Mouse (Mus musculus): ENCODE results near the gene Rhbdd2. TPM values are rescaled to one million over a fixed set of nuclear protein-coding genes. Genes with fewer than 3 reads are reported as not detected.
A peak's percentile ranks its signal among the peaks of the same experiment; 100 is the strongest.

Gene Rhbdd2
- polyA plus RNA-seq, 1 experiment from 2014 or later, result 55.9 TPM

DNA sequence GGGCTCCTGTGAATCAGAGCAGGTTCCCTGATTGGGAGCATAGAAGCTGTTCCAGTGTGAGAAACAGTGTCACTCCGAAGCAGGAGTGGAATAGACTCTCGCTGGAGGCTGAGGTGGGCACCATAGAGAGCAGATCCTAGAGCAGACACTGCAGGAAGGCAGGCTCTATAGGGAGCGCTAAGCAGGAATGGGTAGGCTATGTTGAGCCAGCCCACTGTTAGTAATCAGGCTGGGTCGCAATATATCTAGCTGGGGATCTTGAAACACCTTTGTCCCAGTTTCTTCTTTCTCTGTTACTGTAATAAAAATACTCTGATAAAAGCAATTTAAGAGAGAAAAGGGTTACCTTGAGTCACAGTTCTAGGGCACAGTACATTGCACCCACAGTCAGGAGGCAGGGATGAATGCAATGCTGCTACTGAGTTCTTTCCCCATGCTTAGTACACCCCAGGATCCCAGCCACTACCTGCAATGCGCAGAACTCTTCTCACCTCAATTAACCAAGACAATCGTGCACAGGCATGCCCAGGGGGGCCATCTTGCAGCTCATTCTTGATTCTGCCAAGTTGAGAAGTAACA is 48.6 kb downstream of the Rhbdd2 start:
- Histone ChIP-seq H3K9me3 (replicated peaks; ENCODE audit: low read length) (no peaks in the 10 kb centered on the region), H3K4me2 (ENCODE audit: low read length) (no peak overlapping the region), H3K27me3 (ENCODE audit: insufficient read depth, low read length) (no peaks in the 10 kb centered on the region), H3K9ac (ENCODE audit: low read depth, low read length) (no peak overlapping the region), H3K4me1 (replicated peaks; ENCODE audit: insufficient read depth, low read length) (no peaks in the 10 kb centered on the region), H3K36me3 (ENCODE audit: insufficient read depth, low read length) (no peaks in the 10 kb centered on the region), H3K27ac (no peak overlapping the region), H3K4me3 (replicated peaks; ENCODE audit: low read depth, low read length) (no peak overlapping the region)
- 82% methylated on average over 6 of the region's 6 CpGs for WGBS
- ATAC-seq (replicated peaks; ENCODE audit: low FRiP score, low read depth) (no peak), DNase-seq (ENCODE audit: low spot score) (no peak)
- no peak for TF ChIP-seq CTCF (IDR thresholded peaks at IDR 0.05; ENCODE audit: low read depth)

DNA sequence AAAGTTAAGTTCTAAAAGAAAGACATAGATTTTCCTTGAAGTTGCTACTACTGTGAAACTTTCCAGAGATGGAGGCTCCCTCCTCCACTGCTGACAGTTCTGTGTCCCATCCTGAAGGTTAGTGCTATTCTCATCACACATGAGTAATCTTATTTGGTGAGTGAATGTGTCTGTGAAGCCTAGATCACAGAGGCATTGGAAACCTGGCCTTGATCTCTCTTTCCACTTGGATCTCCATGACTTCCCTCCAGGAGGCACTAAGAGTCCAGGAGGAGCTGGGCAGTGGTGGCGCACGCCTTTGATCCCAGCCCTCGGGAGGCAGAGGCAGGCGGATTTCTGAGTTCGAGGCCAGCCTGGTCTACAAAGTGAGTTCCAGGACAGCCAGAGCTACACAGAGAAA is 49.6 kb downstream of the Rhbdd2 start:
- no peak overlapping the region for H3K4me2 ChIP-seq (ENCODE audit: low read length)
- ATAC-seq (replicated peaks; ENCODE audit: low FRiP score, low read depth), result no peak
- H3K4me3 ChIP-seq (replicated peaks; ENCODE audit: low read depth, low read length), result no peak overlapping the region

DNA sequence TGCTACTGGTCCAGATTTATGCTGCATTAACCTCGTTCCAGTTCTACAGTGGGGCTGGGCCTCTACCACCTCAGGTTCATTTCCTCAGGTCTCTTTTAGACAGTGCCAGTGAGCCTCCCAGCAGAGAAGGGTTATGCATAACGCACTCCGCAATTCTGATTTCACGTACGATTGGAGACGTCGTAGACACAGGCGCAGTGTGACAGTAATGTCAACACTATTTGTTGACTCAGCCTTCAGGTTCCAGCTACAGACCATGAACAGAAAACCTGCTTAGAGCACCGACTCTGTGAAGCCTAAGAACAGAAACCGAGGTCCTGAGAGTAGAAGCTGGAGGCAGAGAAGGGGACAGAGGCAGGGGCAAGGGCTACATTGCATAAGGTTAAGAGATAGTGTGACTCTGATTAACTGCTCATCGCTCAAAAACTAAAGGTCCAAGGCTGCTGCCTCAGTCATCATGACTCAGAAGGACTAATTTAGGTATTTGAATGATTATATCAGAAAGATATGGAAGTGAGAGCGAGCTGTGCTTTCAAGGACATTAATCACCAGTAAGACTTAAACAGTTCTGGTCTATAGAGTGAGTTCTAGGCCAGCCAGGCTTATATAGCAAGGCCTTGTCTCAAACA is 50.6 kb downstream of the Rhbdd2 start:
- no peak overlapping the region for H3K9ac ChIP-seq (ENCODE audit: low read depth, low read length)
- DNase-seq (ENCODE audit: low spot score), result no peak
- 72% methylated on average over 12 of the region's 12 CpGs for WGBS
- no peak overlapping the region for H3K4me3 ChIP-seq (replicated peaks; ENCODE audit: low read depth, low read length)
- no peak for ATAC-seq (replicated peaks; ENCODE audit: low FRiP score, low read depth)
- no peak overlapping the region for H3K27ac ChIP-seq
- no peaks in the 10 kb centered on the region for H3K9me3 ChIP-seq (replicated peaks; ENCODE audit: low read length)
- H3K27me3 ChIP-seq (ENCODE audit: insufficient read depth, low read length), result no peaks in the 10 kb centered on the region
- H3K4me1 ChIP-seq (replicated peaks; ENCODE audit: insufficient read depth, low read length), result 0 out of 2 replicates have a peak, but pooled peaks cover under 1% of the 10 kb centered on the region
- TF ChIP-seq CTCF (IDR thresholded peaks at IDR 0.05; ENCODE audit: low read depth), result no peak
- H3K36me3 ChIP-seq (ENCODE audit: insufficient read depth, low read length), result no peaks in the 10 kb centered on the region
- no peak overlapping the region for H3K4me2 ChIP-seq (ENCODE audit: low read length)

More for the DNA sequence above, 49.6 kb downstream of the Rhbdd2 start:
- Histone ChIP-seq H3K36me3 (ENCODE audit: insufficient read depth, low read length) (no peaks in the 10 kb centered on the region), H3K27ac (no peak overlapping the region), H3K9ac (ENCODE audit: low read depth, low read length) (no peak overlapping the region), H3K9me3 (replicated peaks; ENCODE audit: low read length) (no peaks in the 10 kb centered on the region), H3K27me3 (ENCODE audit: insufficient read depth, low read length) (no peaks in the 10 kb centered on the region), H3K4me1 (replicated peaks; ENCODE audit: insufficient read depth, low read length) (no peaks in the 10 kb centered on the region)
- no peak for DNase-seq (ENCODE audit: low spot score)
- 98% methylated on average over 5 of the region's 5 CpGs for WGBS
- TF ChIP-seq CTCF (IDR thresholded peaks at IDR 0.05; ENCODE audit: low read depth), result no peak

GRCm38 (mm10) chr5:135690401-135690800 is 58.0 kb downstream of the Rhbdd2 start:
- ATAC-seq (replicated peaks; ENCODE audit: low FRiP score, low read depth) (no peak), DNase-seq (ENCODE audit: low spot score) (no peak)
- Histone ChIP-seq H3K4me2 (ENCODE audit: low read length) (peak overlapping the region; percentile 97; the same call in 1 of the 2 replicates), H3K4me1 (replicated peaks; ENCODE audit: insufficient read depth, low read length) (0 out of 2 replicates have a peak, but pooled peaks cover 9% of the 10 kb centered on the region), H3K36me3 (ENCODE audit: insufficient read depth, low read length) (no peaks in the 10 kb centered on the region), H3K9ac (ENCODE audit: low read depth, low read length) (peak overlapping the region; percentile 28; the same call in 1 of the 2 replicates), H3K4me3 (replicated peaks; ENCODE audit: low read depth, low read length) (no peak overlapping the region), H3K9me3 (replicated peaks; ENCODE audit: low read length) (no peaks in the 10 kb centered on the region), H3K27me3 (ENCODE audit: insufficient read depth, low read length) (no peaks in the 10 kb centered on the region), H3K27ac (no peak overlapping the region)
- WGBS, result 67% methylated on average over 5 of the region's 5 CpGs
- TF ChIP-seq CTCF (IDR thresholded peaks at IDR 0.05; ENCODE audit: low read depth), result no peak

DNA sequence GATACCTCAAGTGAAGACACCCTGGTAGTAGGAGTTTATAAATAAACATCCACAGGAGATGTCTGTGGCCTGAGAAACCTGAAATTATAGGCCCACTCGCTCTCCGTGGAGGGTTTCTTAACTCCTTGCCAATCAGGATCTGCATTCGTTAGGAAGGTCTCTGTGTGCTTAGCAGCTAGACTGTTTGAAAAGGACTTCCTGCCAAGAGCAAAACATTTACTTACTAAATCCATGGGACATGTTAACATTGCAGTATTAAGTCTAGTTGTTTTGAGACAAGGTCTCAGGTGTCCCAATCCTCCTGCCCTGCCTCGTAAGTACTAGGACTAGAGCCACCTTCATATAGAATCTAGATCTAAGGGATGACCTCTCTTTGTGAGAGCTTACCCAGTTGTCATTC is 58.8 kb downstream of the Rhbdd2 start:
- WGBS, result 72% methylated on average over 4 of the region's 4 CpGs
- no peak for TF ChIP-seq CTCF (IDR thresholded peaks at IDR 0.05; ENCODE audit: low read depth)
- no peak for DNase-seq (ENCODE audit: low spot score)

DNA sequence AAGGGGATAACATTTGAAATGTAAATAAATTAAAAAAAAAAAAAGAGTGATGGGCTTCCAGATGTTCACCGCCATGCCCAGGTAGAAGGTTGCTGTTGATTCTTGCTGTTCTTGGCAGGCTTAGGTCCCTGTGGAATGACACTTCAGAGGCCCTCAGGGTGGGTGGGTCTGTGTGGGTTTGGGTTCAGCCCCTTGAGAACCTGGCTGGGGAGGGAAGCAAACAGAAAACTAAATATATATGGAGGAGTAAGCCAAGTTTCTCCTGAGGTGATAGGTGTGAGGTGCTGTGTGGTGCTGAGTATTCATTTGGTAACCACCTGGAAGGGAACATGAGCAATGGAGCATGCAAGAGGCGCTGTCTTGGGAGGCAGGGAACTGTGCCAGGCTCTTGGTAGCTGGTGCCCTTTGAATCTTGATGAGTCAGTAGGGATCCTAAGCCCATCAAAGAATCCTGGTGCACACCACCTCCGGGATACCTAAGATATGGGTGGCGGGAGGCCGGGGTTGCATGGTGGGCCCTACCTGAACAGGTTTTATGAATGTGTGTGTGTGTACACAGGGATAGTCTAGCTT is 60.9 kb downstream of the Rhbdd2 start:
- WGBS, result 81% methylated on average over 5 of the region's 5 CpGs
- TF ChIP-seq CTCF (IDR thresholded peaks at IDR 0.05; ENCODE audit: low read depth), result no peak
- no peaks in the 10 kb centered on the region for H3K36me3 ChIP-seq (ENCODE audit: insufficient read depth, low read length)
- ATAC-seq (replicated peaks; ENCODE audit: low FRiP score, low read depth), result no peak
- no peaks in the 10 kb centered on the region for H3K27me3 ChIP-seq (ENCODE audit: insufficient read depth, low read length)
- H3K9ac ChIP-seq (ENCODE audit: low read depth, low read length), result no peak overlapping the region
- H3K4me3 ChIP-seq (replicated peaks; ENCODE audit: low read depth, low read length), result no peak overlapping the region
- 0 out of 2 replicates have a peak, but pooled peaks cover 5% of the 10 kb centered on the region for H3K4me1 ChIP-seq (replicated peaks; ENCODE audit: insufficient read depth, low read length)
- no peak overlapping the region for H3K27ac ChIP-seq
- DNase-seq (ENCODE audit: low spot score), result no peak
- no peak overlapping the region for H3K4me2 ChIP-seq (ENCODE audit: low read length)
- no peaks in the 10 kb centered on the region for H3K9me3 ChIP-seq (replicated peaks; ENCODE audit: low read length)

More for the DNA sequence above, 58.8 kb downstream of the Rhbdd2 start:
- Histone ChIP-seq H3K4me3 (replicated peaks; ENCODE audit: low read depth, low read length) (no peak overlapping the region), H3K27me3 (ENCODE audit: insufficient read depth, low read length) (no peaks in the 10 kb centered on the region), H3K27ac (no peak overlapping the region), H3K36me3 (ENCODE audit: insufficient read depth, low read length) (no peaks in the 10 kb centered on the region), H3K9me3 (replicated peaks; ENCODE audit: low read length) (no peaks in the 10 kb centered on the region), H3K9ac (ENCODE audit: low read depth, low read length) (no peak overlapping the region), H3K4me2 (ENCODE audit: low read length) (no peak overlapping the region), H3K4me1 (replicated peaks; ENCODE audit: insufficient read depth, low read length) (0 out of 2 replicates have a peak, but pooled peaks cover 9% of the 10 kb centered on the region)
- no peak for ATAC-seq (replicated peaks; ENCODE audit: low FRiP score, low read depth)

All from kidney, postnatal 0 days (tissue).